Mouse (Mus musculus): ENCODE data around the gene Olr1. TPM values are rescaled to one million over a fixed set of nuclear protein-coding genes. Genes with fewer than 3 reads are reported as not detected.

Olr1 gene
- total and polyA plus RNA-seq, 3 experiments: not detected

GRCm38 (mm10) chr6:129517752-129518408, 10.9 kb upstream of the Olr1 start:
- Histone ChIP-seq H3K79me2 (replicated peaks; ENCODE audit: control insufficient read depth, extremely low read depth, insufficient read depth, poor library complexity, severe bottlenecking) (no peaks in the 10 kb centered on the region), H3K9me3 (replicated peaks; ENCODE audit: low read length) (no peaks in the 10 kb centered on the region), H3K4me1 (ENCODE audit: control insufficient read depth in 1 of 2, insufficient read depth in 2 of 2) (peaks cover 0 to 4% of the 10 kb centered on the region in 2 experiments; a peak in 1 of 4 replicates), H3K4me2 (ENCODE audit: insufficient read depth, low read depth, poor library complexity, severe bottlenecking) (no peak overlapping the region), H3K9ac (ENCODE audit: insufficient read depth, low read depth) (no peak overlapping the region), H3K36me3 (replicated peaks in 1 of 2; ENCODE audit: control insufficient read depth in 1 of 2, insufficient read depth in 1 of 2, low read length in 1 of 2) (no peaks in the 10 kb centered on the region), H3K27ac (ENCODE audit: insufficient read depth, low read depth) (no peak overlapping the region), H3K27me3 (replicated peaks) (no peaks in the 10 kb centered on the region), H3K4me3 (replicated peaks in 1 of 3; ENCODE audit: low read depth in 2 of 3, low read length in 2 of 3, poor library complexity in 1 of 3) (no peak overlapping the region)
- no peak for TF ChIP-seq TCF12 (IDR thresholded peaks at IDR 0.05; ENCODE audit: low read depth, low read length)
- no peak for TF ChIP-seq NRF1 (IDR thresholded peaks at IDR 0.05; ENCODE audit: low read depth, low read length)
- TF ChIP-seq SMC3 (IDR thresholded peaks at IDR 0.05; ENCODE audit: low read depth, low read length): peak; percentile 82
- TF ChIP-seq IRF4 (IDR thresholded peaks at IDR 0.05; ENCODE audit: low read depth, low read length): no peak
- no peak for TF ChIP-seq MAFK (IDR thresholded peaks at IDR 0.05; ENCODE audit: insufficient replicate concordance, low read length)
- TF ChIP-seq CHD1 (IDR thresholded peaks at IDR 0.05; ENCODE audit: low read depth, low read length): no peak
- no peak for TF ChIP-seq USF1 (IDR thresholded peaks at IDR 0.05; ENCODE audit: low read depth, low read length)
- no peak for TF ChIP-seq ZNF384 (IDR thresholded peaks at IDR 0.05; ENCODE audit: low read depth, low read length)
- TF ChIP-seq CTCF (conservative IDR thresholded peaks at IDR 0.05 in 1 of 2, IDR thresholded peaks at IDR 0.05 in 1 of 2; ENCODE audit: low read depth in 2 of 2, low read length in 2 of 2): peak in 1 of 2 experiments; percentile 85; a peak in 2 of 4 replicates
- TF ChIP-seq RAD21 (IDR thresholded peaks at IDR 0.05; ENCODE audit: low read depth, low read length): peak; percentile 83
- no peak for TF ChIP-seq MXI1 (IDR thresholded peaks at IDR 0.05; ENCODE audit: low read depth, low read length)
- no peak for TF ChIP-seq ZKSCAN1 (IDR thresholded peaks at IDR 0.05; ENCODE audit: borderline replicate concordance, low read depth, low read length)
- TF ChIP-seq ZC3H11A (IDR thresholded peaks at IDR 0.05; ENCODE audit: low read depth, low read length): peak; percentile 61
- in situ Hi-C loops (cut with MboI; ENCODE audit: low pct_ligation_motif_present, low pct_unique_long_range_greater_than_20kb, low sequenced_read_pairs) (loop anchor here (10.0 kb wide), 1 partner anchor 133 kb away; the partner anchor contains the start of gene Clec12b), dilution Hi-C loops (cut with MboI; ENCODE audit: extremely low pct_ligation_motif_present, extremely low pct_unique_long_range_greater_than_20kb, low sequenced_read_pairs) (no loop called here)
- peak; percentile 56 for DNase-seq (ENCODE audit: extremely low read depth)

- H3K36me3 ChIP-seq (replicated peaks in 1 of 2; ENCODE audit: control insufficient read depth in 1 of 2, insufficient read depth in 1 of 2, low read length in 1 of 2): no peaks in the 10 kb centered on the region
- no peak for TF ChIP-seq KAT2A (IDR thresholded peaks at IDR 0.05; ENCODE audit: insufficient replicate concordance, low read length)
- no peak for TF ChIP-seq TCF12 (IDR thresholded peaks at IDR 0.05; ENCODE audit: low read depth, low read length)
- TF ChIP-seq ELF1 (IDR thresholded peaks at IDR 0.05; ENCODE audit: low read depth, low read length): no peak
- TF ChIP-seq CHD1 (IDR thresholded peaks at IDR 0.05; ENCODE audit: low read depth, low read length): no peak
- TF ChIP-seq NELFE (IDR thresholded peaks at IDR 0.05; ENCODE audit: low read depth, low read length): no peak
- no peak for TF ChIP-seq USF1 (IDR thresholded peaks at IDR 0.05; ENCODE audit: low read depth, low read length)
- TF ChIP-seq MXI1 (IDR thresholded peaks at IDR 0.05; ENCODE audit: low read depth, low read length): no peak
- TF ChIP-seq SMC3 (IDR thresholded peaks at IDR 0.05; ENCODE audit: low read depth, low read length): no peak
- no peak for TF ChIP-seq ZNF384 (IDR thresholded peaks at IDR 0.05; ENCODE audit: low read depth, low read length)
- TF ChIP-seq MYC (IDR thresholded peaks at IDR 0.05; ENCODE audit: low read depth, low read length): no peak
- TF ChIP-seq POLR2A (IDR thresholded peaks at IDR 0.05; ENCODE audit: low read depth, low read length): no peak
- TF ChIP-seq USF2 (conservative IDR thresholded peaks at IDR 0.05; ENCODE audit: low read depth, low read length): no peak
- TF ChIP-seq TBP (conservative IDR thresholded peaks at IDR 0.05; ENCODE audit: low read depth, low read length): no peak
- no peak for TF ChIP-seq JUND (conservative IDR thresholded peaks at IDR 0.05; ENCODE audit: low read depth, low read length)
- TF ChIP-seq E2F4 (IDR thresholded peaks at IDR 0.05; ENCODE audit: insufficient replicate concordance, low read depth, low read length): no peak
- no peak for TF ChIP-seq ETS1 (conservative IDR thresholded peaks at IDR 0.05; ENCODE audit: low read depth, low read length)
- no peak for TF ChIP-seq IRF4 (IDR thresholded peaks at IDR 0.05; ENCODE audit: low read depth, low read length)
- peaks cover 0 to 4% of the 10 kb centered on the region in 2 experiments; a peak in 1 of 4 replicates for H3K4me1 ChIP-seq (ENCODE audit: control insufficient read depth in 1 of 2, insufficient read depth in 2 of 2)
- H3K9ac ChIP-seq (ENCODE audit: insufficient read depth, low read depth): no peak overlapping the region
- in situ Hi-C loops (cut with MboI; ENCODE audit: low pct_ligation_motif_present, low pct_unique_long_range_greater_than_20kb, low sequenced_read_pairs): loop anchor here (10.0 kb wide), 1 partner anchor 132 kb away; the partner anchor contains the start of gene Clec12b
- H3K27ac ChIP-seq (ENCODE audit: insufficient read depth, low read depth): no peak overlapping the region
- dilution Hi-C loops (cut with MboI; ENCODE audit: extremely low pct_ligation_motif_present, extremely low pct_unique_long_range_greater_than_20kb, low sequenced_read_pairs): no loop called here
- H3K4me2 ChIP-seq (ENCODE audit: insufficient read depth, low read depth, poor library complexity, severe bottlenecking): no peak overlapping the region
- no peak for DNase-seq (ENCODE audit: extremely low read depth)
- no peaks in the 10 kb centered on the region for H3K79me2 ChIP-seq (replicated peaks; ENCODE audit: control insufficient read depth, extremely low read depth, insufficient read depth, poor library complexity, severe bottlenecking)
- H3K27me3 ChIP-seq (replicated peaks): no peaks in the 10 kb centered on the region
- H3K9me3 ChIP-seq (replicated peaks; ENCODE audit: low read length): no peaks in the 10 kb centered on the region
- H3K4me3 ChIP-seq (replicated peaks in 1 of 3; ENCODE audit: low read depth in 2 of 3, low read length in 2 of 3, poor library complexity in 1 of 3): no peak overlapping the region
Observed at GRCm38 (mm10) chr6:129516388-129516787, 9.4 kb upstream of the Olr1 start.
